Mouse (Mus musculus) forebrain, embryonic 16.5 days (tissue): ENCODE measurements around the gene Nop9. TPM values are rescaled to one million over a fixed set of nuclear protein-coding genes. Genes with fewer than 3 reads are reported as not detected.

Experiments
- ATAC-seq: fragments of 200-750 bp; cut with Nextera tagmentation; 2 replicates; pipeline ENCODE4 v1.8.0; 2017; ENCODE audit warnings: mild to moderate bottlenecking, moderate library complexity
- H3K27ac ChIP-seq: fragments of 300-500 bp; sonication (generic); 2 replicates; pipeline ENCODE4 v1.5.1; 2014; ENCODE audit warnings: low read length, control low read depth
- H3K27me3 ChIP-seq: fragments of 300-500 bp; sonication (generic); replicated peaks from 2 replicates; pipeline ENCODE4 v1.6.1; 2014; ENCODE audit warnings: low read length; ENCODE audit not compliant: control insufficient read depth, insufficient read depth
- H3K36me3 ChIP-seq: fragments of 300-500 bp; sonication (generic); 2 replicates; pipeline ENCODE4 v1.6.1; 2014; ENCODE audit not compliant: control insufficient read depth, insufficient read depth
- H3K4me1 ChIP-seq: fragments of 300-500 bp; sonication (generic); replicated peaks from 2 replicates; pipeline ENCODE4 v1.6.1; 2014; ENCODE audit warnings: low read length; ENCODE audit not compliant: control insufficient read depth, insufficient read depth
- H3K4me2 ChIP-seq: fragments of 300-500 bp; sonication (generic); 2 replicates; pipeline ENCODE4 v1.6.1; 2014; ENCODE audit warnings: mild to moderate bottlenecking, low read length, control low read depth
- H3K4me3 ChIP-seq: fragments of 300-500 bp; sonication (generic); replicated peaks from 2 replicates; pipeline ENCODE4 v1.5.1; 2014; ENCODE audit warnings: mild to moderate bottlenecking, low read length, control low read depth
- H3K9ac ChIP-seq: fragments of 300-500 bp; sonication (generic); replicated peaks from 2 replicates; pipeline ENCODE4 v1.6.1; 2014; ENCODE audit warnings: low read depth, low read length, control low read depth
- H3K9me3 ChIP-seq: fragments of 300-500 bp; sonication (generic); 2 replicates; pipeline ENCODE4 v1.6.1; 2016; ENCODE audit warnings: low read length; ENCODE audit not compliant: control insufficient read depth
- WGBS: fragments of 180-500 bp; shearing (Covaris S2); extraction: QIAGEN DNeasy Blood & Tissue Kit; methylation state at CpG from one replicate; pipeline ENCODE4 v1.1.7; 2014; 5-methylcytosine and 5-hydroxymethylcytosine counted together
- polyA plus RNA-seq: library from polyadenylated mRNA; unstranded; fragments of >200 nt; fragmentation: Nextera tagmentation; extraction: Ambion mirVana; gene quantifications from 2 replicates; pipeline ENCODE4 v1.2.1, GENCODE M21; 2015

Gene Nop9
- polyA plus RNA-seq, 1 experiment from 2014 or later, result 36.4 TPM

- Histone ChIP-seq H3K9ac (peak overlapping the region; percentile 85), H3K4me2 (peak overlapping the region; percentile 94), H3K4me3 (peak overlapping the region; percentile 64), H3K36me3 (no peaks in the 10 kb centered on the region), H3K4me1 (peaks cover 9% of the 10 kb centered on the region), H3K27me3 (peaks cover 32% of the 10 kb centered on the region), H3K9me3 (no peaks in the 10 kb centered on the region), H3K27ac (peak overlapping the region; percentile 42)
- peak; percentile 69 for ATAC-seq
- under 1% methylated on average over 77 of the region's 77 CpGs for WGBS
Measured at GRCm38 (mm10) chr14:55762001-55762821, 16.7 kb downstream of the Nop9 start.

GRCm38 (mm10) chr14:55763166-55763565 is 17.7 kb downstream of the Nop9 start:
- Histone ChIP-seq H3K27ac (no peak overlapping the region), H3K4me2 (no peak overlapping the region), H3K27me3 (peaks cover 34% of the 10 kb centered on the region), H3K9ac (no peak overlapping the region), H3K36me3 (no peaks in the 10 kb centered on the region), H3K4me3 (no peak overlapping the region), H3K4me1 (peaks cover 16% of the 10 kb centered on the region), H3K9me3 (no peaks in the 10 kb centered on the region)
- 69% methylated on average over 7 of the region's 7 CpGs for WGBS
- ATAC-seq, result no peak

GRCm38 (mm10) chr14:55765696-55766095 is 20.2 kb downstream of the Nop9 start, which contains the start of gene Ltb4r1:
TSS of gene Ltb4r1 (plus strand) at chr14:55765962.
- Histone ChIP-seq H3K4me3 (no peak within 1 kb of the TSS), H3K4me2 (no peak within 1 kb of the TSS), H3K27me3 (peaks cover 43% of the 10 kb centered on the region), H3K9ac (no peak within 1 kb of the TSS), H3K4me1 (peaks cover 16% of the 10 kb centered on the region), H3K27ac (no peak within 1 kb of the TSS), H3K36me3 (no peaks in the 10 kb centered on the region), H3K9me3 (no peaks in the 10 kb centered on the region)
- ATAC-seq, result no peak
- WGBS, result 76% methylated on average over 4 of the region's 4 CpGs

GRCm38 (mm10) chr14:55767519-55768414 is 22.3 kb downstream of the Nop9 start:
- Histone ChIP-seq H3K36me3 (no peaks in the 10 kb centered on the region), H3K27me3 (peaks cover 31% of the 10 kb centered on the region), H3K9ac (peak overlapping the region; percentile 67), H3K4me1 (peaks cover 6% of the 10 kb centered on the region; the same call in 1 of the 2 replicates), H3K4me2 (peak overlapping the region; percentile 79), H3K27ac (no peak overlapping the region), H3K4me3 (peak overlapping the region; percentile 55), H3K9me3 (no peaks in the 10 kb centered on the region)
- 10% methylated on average over 52 of the region's 52 CpGs for WGBS
- peak; percentile 48 for ATAC-seq

- Histone ChIP-seq H3K9ac (no peak overlapping the region), H3K9me3 (no peaks in the 10 kb centered on the region), H3K4me2 (no peak overlapping the region), H3K27ac (no peak overlapping the region), H3K4me3 (no peak overlapping the region), H3K36me3 (no peaks in the 10 kb centered on the region), H3K4me1 (peaks cover 6% of the 10 kb centered on the region; the same call in 1 of the 2 replicates), H3K27me3 (peaks cover 29% of the 10 kb centered on the region)
- no peak for ATAC-seq
- WGBS, result 87% methylated on average over 6 of the region's 6 CpGs
Measured at GRCm38 (mm10) chr14:55768555-55768954, 23.1 kb downstream of the Nop9 start.

- peaks cover 27% of the 10 kb centered on the region for H3K27me3 ChIP-seq
- WGBS, result 79% methylated on average over 16 of the region's 16 CpGs
- H3K27ac ChIP-seq, result no peak overlapping the region
- no peak overlapping the region for H3K4me2 ChIP-seq
- H3K9ac ChIP-seq, result no peak overlapping the region
- no peak for ATAC-seq
- H3K9me3 ChIP-seq, result no peaks in the 10 kb centered on the region
- no peaks in the 10 kb centered on the region for H3K36me3 ChIP-seq
- peaks cover 6% of the 10 kb centered on the region; the same call in 1 of the 2 replicates for H3K4me1 ChIP-seq
- H3K4me3 ChIP-seq, result no peak overlapping the region
Measured at GRCm38 (mm10) chr14:55769087-55769703, 23.7 kb downstream of the Nop9 start.

- H3K27me3 ChIP-seq, result peaks cover 6% of the 10 kb centered on the region
- H3K9ac ChIP-seq, result no peak overlapping the region
- H3K9me3 ChIP-seq, result no peaks in the 10 kb centered on the region
- H3K27ac ChIP-seq, result no peak overlapping the region
- no peaks in the 10 kb centered on the region for H3K36me3 ChIP-seq
- H3K4me1 ChIP-seq, result no peaks in the 10 kb centered on the region
- no peak overlapping the region for H3K4me3 ChIP-seq
- H3K4me2 ChIP-seq, result no peak overlapping the region
- no peak for ATAC-seq
- WGBS, result 84% methylated on average over 7 of the region's 7 CpGs
Measured at GRCm38 (mm10) chr14:55776711-55777110, 31.2 kb downstream of the Nop9 start.

- ATAC-seq, result no peak
- Histone ChIP-seq H3K27me3 (peaks cover 9% of the 10 kb centered on the region), H3K4me1 (no peaks in the 10 kb centered on the region), H3K4me3 (no peak overlapping the region), H3K9me3 (no peaks in the 10 kb centered on the region), H3K4me2 (no peak overlapping the region), H3K9ac (no peak overlapping the region), H3K36me3 (no peaks in the 10 kb centered on the region), H3K27ac (no peak overlapping the region)
- 73% methylated on average over 3 of the region's 3 CpGs for whole genome bisulfite sequencing
Measured at GRCm38 (mm10) chr14:55777176-55777575, 31.7 kb downstream of the Nop9 start.

GRCm38 (mm10) chr14:55777806-55778205 is 32.3 kb downstream of the Nop9 start:
- Histone ChIP-seq H3K27me3 (peaks cover 15% of the 10 kb centered on the region), H3K4me3 (no peak overlapping the region), H3K27ac (no peak overlapping the region), H3K4me2 (no peak overlapping the region), H3K9ac (no peak overlapping the region), H3K9me3 (no peaks in the 10 kb centered on the region), H3K36me3 (no peaks in the 10 kb centered on the region), H3K4me1 (no peaks in the 10 kb centered on the region)
- no peak for ATAC-seq
- WGBS, result 91% methylated on average over 11 of the region's 11 CpGs
